Mouse (Mus musculus) stomach, postnatal 0 days (tissue): ENCODE measurements around the gene Mb. TPM values are rescaled to one million over a fixed set of nuclear protein-coding genes. Genes with fewer than 3 reads are reported as not detected.

Source experiments
- ATAC-seq: fragments of 200-750 bp; cut with Nextera tagmentation; 2 replicates; pipeline ENCODE4 v1.8.0; 2017; ENCODE audit not compliant: low FRiP score, low TSS enrichment
- DNase-seq: peaks from one replicate; pipeline ENCODE4 v3.0.0-alpha.2; 2016; ENCODE audit warnings: low spot score
- H3K27ac ChIP-seq: fragments of 300-500 bp; sonication (generic); replicated peaks from 2 replicates; pipeline ENCODE4 v1.5.1; 2014; ENCODE audit warnings: mild to moderate bottlenecking, control low read depth
- H3K27me3 ChIP-seq: fragments of 300-500 bp; sonication (generic); 2 replicates; pipeline ENCODE4 v1.6.1; 2014; ENCODE audit warnings: low read length; ENCODE audit not compliant: control insufficient read depth, insufficient read depth
- H3K36me3 ChIP-seq: fragments of 300-500 bp; sonication (generic); 2 replicates; pipeline ENCODE4 v1.6.1; 2014; ENCODE audit warnings: low read length, mixed read lengths; ENCODE audit not compliant: control insufficient read depth, insufficient read depth
- H3K4me1 ChIP-seq: fragments of 300-500 bp; sonication (generic); replicated peaks from 2 replicates; pipeline ENCODE4 v1.6.1; 2014; ENCODE audit warnings: antibody characterized with exemption; ENCODE audit not compliant: control insufficient read depth, insufficient read depth
- H3K4me2 ChIP-seq: fragments of 300-500 bp; sonication (generic); replicated peaks from 2 replicates; pipeline ENCODE4 v1.6.1; 2014; ENCODE audit warnings: low read depth, mild to moderate bottlenecking, control low read depth, moderate library complexity
- H3K4me3 ChIP-seq: fragments of 300-500 bp; sonication (generic); 2 replicates; pipeline ENCODE4 v1.5.1; 2014; ENCODE audit warnings: low read depth, low read length, control low read depth
- H3K9ac ChIP-seq: fragments of 300-500 bp; sonication (generic); 2 replicates; pipeline ENCODE4 v1.6.1; 2014; ENCODE audit warnings: mild to moderate bottlenecking, low read length, control low read depth, mixed read lengths
- H3K9me3 ChIP-seq: fragments of 300-500 bp; sonication (generic); 2 replicates; pipeline ENCODE4 v1.6.1; 2016; ENCODE audit warnings: low read length; ENCODE audit not compliant: control insufficient read depth
- CTCF ChIP-seq: IDR thresholded peaks from 2 replicates; pipeline ENCODE4 v1.5.1; 2016; ENCODE audit warnings: antibody characterized with exemption, low read depth, mild to moderate bottlenecking, moderate library complexity
- EP300 ChIP-seq: optimal IDR thresholded peaks from 2 replicates; pipeline ENCODE3; 2016; ENCODE audit warnings: antibody characterized with exemption
- WGBS: fragments of 180-500 bp; shearing (Covaris S2); extraction: QIAGEN DNeasy Blood & Tissue Kit; methylation state at CpG from one replicate; pipeline ENCODE4 v1.1.7; 2014; 5-methylcytosine and 5-hydroxymethylcytosine counted together
- polyA plus RNA-seq: library from polyadenylated mRNA; unstranded; fragments of >200 nt; fragmentation: Nextera tagmentation; extraction: Ambion mirVana; gene quantifications from 2 replicates; pipeline ENCODE4 v1.2.1, GENCODE M21; 2015

The Mb gene
- polyA plus RNA-seq, 1 experiment from 2014 or later = 1.1 TPM

GRCm38 (mm10) chr15:77090531-77090930, 40.1 kb upstream of the Mb start:
- no peaks in the 10 kb centered on the region for H3K4me1 ChIP-seq
- TF ChIP-seq CTCF (no peak), EP300 (no peak)
- no peak overlapping the region for H3K27ac ChIP-seq
- H3K9ac ChIP-seq = no peak overlapping the region
- H3K4me3 ChIP-seq = no peak overlapping the region
- no peak for DNase-seq
- no peaks in the 10 kb centered on the region for H3K27me3 ChIP-seq
- WGBS = 64% methylated on average over 5 of the region's 5 CpGs
- H3K4me2 ChIP-seq = no peak overlapping the region
- H3K9me3 ChIP-seq = no peaks in the 10 kb centered on the region
- no peak for ATAC-seq
- H3K36me3 ChIP-seq = peaks cover 3% of the 10 kb centered on the region

- ATAC-seq (no peak), DNase-seq (no peak)
- no peak overlapping the region for H3K4me2 ChIP-seq
- H3K9ac ChIP-seq = no peak overlapping the region
- H3K27me3 ChIP-seq = no peaks in the 10 kb centered on the region
- no peaks in the 10 kb centered on the region for H3K4me1 ChIP-seq
- WGBS = 70% methylated on average over 11 of the region's 11 CpGs
- no peak overlapping the region for H3K27ac ChIP-seq
- H3K9me3 ChIP-seq = no peaks in the 10 kb centered on the region
- H3K36me3 ChIP-seq = peaks cover 3% of the 10 kb centered on the region
- no peak for TF ChIP-seq CTCF
- no peak overlapping the region for H3K4me3 ChIP-seq
Measured at GRCm38 (mm10) chr15:77089249-77089648, 38.8 kb upstream of the Mb start.

GRCm38 (mm10) chr15:77086488-77086887, 36.0 kb upstream of the Mb start:
- no peak overlapping the region for H3K9ac ChIP-seq
- DNase-seq (no peak), ATAC-seq (no peak)
- H3K9me3 ChIP-seq = no peaks in the 10 kb centered on the region
- no peaks in the 10 kb centered on the region for H3K4me1 ChIP-seq
- TF ChIP-seq CTCF (no peak), EP300 (no peak)
- H3K36me3 ChIP-seq = peaks cover 10% of the 10 kb centered on the region
- no peak overlapping the region for H3K27ac ChIP-seq
- H3K4me3 ChIP-seq = no peak overlapping the region
- WGBS = 89% methylated on average over 1 of the region's 1 CpGs
- H3K4me2 ChIP-seq = no peak overlapping the region
- no peaks in the 10 kb centered on the region for H3K27me3 ChIP-seq

- no peak overlapping the region for H3K27ac ChIP-seq
- TF ChIP-seq CTCF = no peak
- TF ChIP-seq EP300 = no peak
- H3K4me2 ChIP-seq = no peak overlapping the region
- DNase-seq (no peak), ATAC-seq (no peak)
- H3K4me1 ChIP-seq = no peaks in the 10 kb centered on the region
- no peak overlapping the region for H3K9ac ChIP-seq
- H3K36me3 ChIP-seq = peaks cover 12% of the 10 kb centered on the region
- no peaks in the 10 kb centered on the region for H3K9me3 ChIP-seq
- 84% methylated on average over 7 of the region's 7 CpGs for WGBS
- no peaks in the 10 kb centered on the region for H3K27me3 ChIP-seq
- no peak overlapping the region for H3K4me3 ChIP-seq
Measured at GRCm38 (mm10) chr15:77085818-77086217, 35.3 kb upstream of the Mb start.

GRCm38 (mm10) chr15:77081454-77081853, 31.0 kb upstream of the Mb start:
- 79% methylated on average over 5 of the region's 5 CpGs for WGBS
- peaks cover 18% of the 10 kb centered on the region for H3K36me3 ChIP-seq
- H3K27ac ChIP-seq = no peak overlapping the region

GRCm38 (mm10) chr15:77080684-77081254, 30.3 kb upstream of the Mb start:
- Histone ChIP-seq H3K4me2 (no peak overlapping the region), H3K9me3 (no peaks in the 10 kb centered on the region), H3K4me3 (no peak overlapping the region), H3K27ac (no peak overlapping the region), H3K4me1 (no peaks in the 10 kb centered on the region), H3K9ac (no peak overlapping the region), H3K36me3 (peaks cover 18% of the 10 kb centered on the region), H3K27me3 (no peaks in the 10 kb centered on the region)
- no peak for DNase-seq
- no peak for TF ChIP-seq CTCF
- TF ChIP-seq EP300 = no peak
- ATAC-seq = no peak
- 68% methylated on average over 14 of the region's 14 CpGs for WGBS

More at GRCm38 (mm10) chr15:77081454-77081853, 31.0 kb upstream of the Mb start:
- ATAC-seq = no peak
- Histone ChIP-seq H3K9me3 (no peaks in the 10 kb centered on the region), H3K4me1 (no peaks in the 10 kb centered on the region), H3K9ac (no peak overlapping the region), H3K4me3 (no peak overlapping the region), H3K27me3 (no peaks in the 10 kb centered on the region), H3K4me2 (no peak overlapping the region)
- TF ChIP-seq CTCF (peak; percentile 38; the same call in 1 of the 2 replicates), EP300 (no peak)
- no peak for DNase-seq
